Mouse (Mus musculus) erythroid progenitor cell, adult 5-6 weeks (primary cell): ENCODE data around the gene Psen2. TPM values are rescaled to one million over a fixed set of nuclear protein-coding genes. Genes with fewer than 3 reads are reported as not detected.

Experiments
- ATAC-seq: replicated peaks from 2 replicates; pipeline ENCODE4 v1.8.0; 2016; ENCODE audit warnings: moderate number of reproducible peaks, mild to moderate bottlenecking, moderate TSS enrichment, inconsistent platforms; ENCODE audit not compliant: poor library complexity, low FRiP score, severe bottlenecking
- total RNA-seq, 2 experiments: library from RNA; stranded (forward) in 1 of 2; stranded (reverse) in 1 of 2; fragments of 150-400 nt in 1 of 2; fragments of 186-747, 209-891 nt in 1 of 2; gene quantifications; 2 replicates each; pipeline versions ENCODE4 v1.2.3 to v1.2.4; 2015 to 2017; ENCODE audit warnings: low replicate concordance in 2 of 2

Psen2 gene
- 4.2 and 12.6 TPM in 2 replicates for total RNA-seq (2015; ENCODE audit: low replicate concordance)
- total RNA-seq (2017; ENCODE audit: low replicate concordance), result 5.9 and 7.3 TPM in 2 replicates

DNA sequence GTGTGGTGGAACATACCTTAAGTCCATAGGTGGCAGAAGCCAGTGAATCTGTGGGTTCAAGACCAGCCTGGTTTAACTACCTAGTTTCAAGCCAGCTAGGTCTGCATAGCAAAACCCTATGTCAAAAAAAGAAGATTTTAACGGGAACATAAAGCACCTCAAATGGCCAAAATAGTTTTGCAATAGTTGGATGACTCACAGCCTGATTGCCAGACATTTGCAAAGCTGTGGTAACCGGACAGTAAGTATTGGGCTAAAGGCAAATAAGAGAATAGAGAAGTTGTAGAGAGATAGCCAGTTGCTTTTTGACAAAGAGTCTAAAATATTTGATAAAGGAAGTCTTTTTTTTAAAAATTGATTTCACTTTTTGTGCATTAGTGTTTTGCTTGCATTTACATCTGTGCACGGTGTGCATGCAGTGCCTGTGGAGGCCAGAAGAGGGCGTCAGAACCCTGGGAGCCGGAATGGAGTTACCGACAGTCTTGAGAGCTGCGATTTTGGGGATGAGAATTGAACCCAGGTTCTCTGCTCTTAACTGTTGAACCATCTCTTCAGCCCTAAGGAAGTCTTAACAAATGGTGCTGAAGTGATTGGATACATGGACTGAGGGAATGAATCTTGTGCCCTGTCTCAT is at the start of gene Psen2:
TSS of gene Psen2 (minus strand) at position 75 of the 634 bp plus-strand sequence.
- ATAC-seq, result no peak

DNA sequence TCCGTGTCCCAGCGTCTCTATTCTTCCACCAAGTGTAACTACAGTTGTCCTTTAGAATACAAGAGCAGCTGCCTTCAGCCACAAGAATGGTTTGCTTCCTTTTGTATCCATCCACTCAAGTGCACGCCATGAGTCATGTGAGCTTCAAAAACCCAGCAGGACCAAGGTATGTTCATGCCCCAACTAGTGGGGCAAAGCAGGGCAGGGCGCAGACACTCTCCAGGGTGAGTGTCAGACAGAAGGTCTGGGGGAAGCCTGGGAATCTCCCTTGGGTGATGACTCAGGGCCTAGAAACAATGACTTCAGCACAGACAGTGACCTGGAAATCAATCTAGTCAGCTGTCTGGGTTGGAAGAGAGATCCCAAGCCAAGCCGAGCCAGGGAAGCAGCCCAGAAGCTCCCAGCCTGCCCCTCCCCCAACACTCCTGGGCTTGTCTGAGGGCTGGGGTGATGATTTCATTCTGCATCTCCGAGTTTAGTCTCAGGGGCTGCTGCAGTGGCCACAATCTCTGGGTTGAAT is 49.6 kb upstream of the Psen2 start:
- 0 out of 2 replicates have a peak, but pooled peaks have one; percentile 19 for ATAC-seq

DNA sequence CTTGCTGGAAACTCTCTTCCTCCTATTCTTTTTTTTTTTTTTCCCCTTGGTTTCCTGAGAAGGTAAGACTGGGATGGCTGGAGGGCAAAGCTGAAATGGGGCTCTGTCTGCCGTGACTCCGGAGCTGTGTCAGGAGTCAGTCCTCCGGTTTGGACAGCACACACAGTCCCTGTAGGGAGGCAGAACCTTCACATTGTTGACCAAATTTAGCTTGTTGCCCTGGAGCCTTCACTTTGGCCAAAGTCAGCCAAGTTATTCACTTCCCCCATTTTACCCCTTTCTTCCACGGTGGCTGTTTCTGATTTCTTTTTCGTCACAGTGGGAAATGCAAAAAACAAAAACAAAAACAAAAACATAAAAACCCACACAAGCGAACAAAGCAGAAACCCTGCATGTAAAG is 49.0 kb upstream of the Psen2 start:
- ATAC-seq, result no peak

DNA sequence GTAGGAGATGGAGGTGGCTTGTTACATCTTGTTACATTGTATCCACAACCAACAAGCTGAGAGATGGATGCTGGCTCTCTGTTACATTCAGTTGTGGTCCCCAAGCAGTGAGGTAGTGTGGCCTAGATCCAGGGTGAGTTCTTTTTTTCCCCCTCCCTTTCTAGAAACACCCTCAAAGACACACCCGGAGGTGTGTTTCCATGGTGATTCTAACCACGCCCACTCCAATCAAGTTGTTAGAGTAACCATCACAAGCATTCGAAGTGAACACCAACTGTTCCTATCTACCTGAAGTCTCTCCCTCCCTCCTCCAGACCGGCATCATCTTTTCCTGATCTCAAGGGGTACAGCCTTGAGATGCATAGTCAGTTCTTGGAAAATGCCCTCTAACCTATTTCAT is 45.7 kb upstream of the Psen2 start:
- no peak for ATAC-seq

DNA sequence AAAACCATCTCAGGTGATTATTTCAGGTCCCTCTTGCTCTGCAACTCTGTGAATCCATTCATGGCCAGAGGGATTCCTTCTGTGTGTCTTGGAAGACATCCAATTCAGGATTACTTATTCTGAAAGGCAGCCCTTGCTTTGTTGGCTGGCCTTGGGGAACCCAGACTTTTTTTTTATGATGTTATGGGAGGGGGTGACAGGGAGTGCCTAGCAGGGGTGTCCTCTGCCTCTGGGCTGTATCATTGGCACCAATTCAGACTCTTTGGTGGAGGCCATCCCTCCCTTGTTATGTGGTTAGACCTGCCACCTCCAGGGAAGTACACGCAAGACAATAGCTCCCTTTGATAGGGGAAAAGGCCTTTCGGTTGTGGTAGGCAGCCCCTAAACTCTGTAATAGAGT is 44.4 kb upstream of the Psen2 start:
- ATAC-seq, result no peak

DNA sequence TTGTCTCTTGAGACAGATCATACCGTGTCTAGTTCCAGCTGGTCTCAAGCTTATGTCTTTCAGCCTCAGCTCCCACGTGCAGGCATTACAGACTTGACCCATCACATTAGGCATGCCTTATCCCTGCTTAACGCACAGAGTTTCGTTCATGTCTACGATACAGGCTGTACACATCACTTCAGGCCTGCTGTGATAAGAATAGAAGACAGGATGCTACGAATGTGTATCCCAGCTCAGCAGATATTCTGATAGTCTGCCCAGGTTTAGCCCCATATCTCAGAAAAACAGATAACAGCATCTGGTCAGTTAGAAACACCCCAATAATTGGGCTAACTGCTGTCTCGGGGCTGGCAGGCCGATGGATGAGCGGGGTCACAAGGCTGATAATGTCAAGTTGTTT is 43.7 kb upstream of the Psen2 start:
- no peak for ATAC-seq

DNA sequence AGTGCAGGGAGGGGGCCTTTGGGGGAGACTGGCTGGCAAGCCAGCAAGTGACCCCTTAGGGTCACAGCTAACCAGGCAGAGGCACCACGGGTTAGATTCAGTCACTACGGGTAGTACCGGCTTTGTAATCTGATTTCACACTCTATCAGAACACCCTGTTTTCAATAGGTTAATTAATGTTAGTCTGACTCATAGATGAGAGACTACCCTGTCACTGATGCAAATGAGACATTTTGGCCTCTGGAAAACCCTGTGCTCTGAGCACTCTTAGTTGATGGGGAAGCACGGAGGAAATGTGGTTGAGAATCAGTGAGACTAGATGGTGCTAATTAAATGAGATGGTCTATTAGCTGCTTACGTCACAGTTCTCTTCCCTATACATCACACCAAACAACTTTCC is 40.4 kb upstream of the Psen2 start:
- ATAC-seq, result no peak

DNA sequence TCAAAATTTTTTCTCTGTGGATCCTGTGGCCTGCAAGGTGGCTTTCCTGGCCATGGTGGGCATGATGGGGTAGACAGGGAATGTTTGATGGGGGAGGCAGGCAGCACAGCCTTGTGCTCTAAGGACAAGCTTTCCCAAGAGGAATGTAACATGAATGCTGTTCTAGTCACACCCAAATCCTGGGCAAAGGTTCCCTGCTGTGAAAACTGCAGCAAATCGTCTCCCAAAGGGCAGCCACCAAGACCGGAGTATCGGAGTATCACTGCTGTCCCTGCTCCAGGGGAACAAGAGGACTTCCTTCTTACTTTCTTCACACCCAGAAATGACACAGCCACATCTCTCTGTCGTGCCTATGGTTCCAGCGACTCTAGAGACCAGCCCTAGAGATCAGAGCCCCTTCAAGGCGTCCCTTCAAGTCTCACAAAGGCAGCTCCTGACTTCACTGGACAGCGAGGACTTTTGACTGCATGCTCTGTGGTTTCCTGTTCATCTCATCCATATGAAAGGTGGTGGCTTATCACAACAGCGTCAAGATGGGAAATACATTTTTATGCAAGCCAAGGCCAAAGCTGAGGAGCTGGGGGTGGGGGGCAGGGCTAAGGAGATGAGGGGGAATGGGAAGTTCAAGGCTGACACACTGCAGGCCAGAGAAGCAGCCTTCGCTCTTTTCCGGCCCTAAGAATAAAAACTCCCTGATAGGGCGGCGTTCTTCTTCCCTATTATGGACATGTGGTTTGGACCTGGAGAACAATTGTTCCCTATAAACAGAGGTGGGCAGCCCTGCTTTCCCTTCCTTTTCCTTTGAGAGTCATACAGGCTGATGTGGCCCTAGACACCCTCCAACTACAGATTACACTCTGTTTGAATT is 39.2 kb upstream of the Psen2 start:
- ATAC-seq, result no peak

DNA sequence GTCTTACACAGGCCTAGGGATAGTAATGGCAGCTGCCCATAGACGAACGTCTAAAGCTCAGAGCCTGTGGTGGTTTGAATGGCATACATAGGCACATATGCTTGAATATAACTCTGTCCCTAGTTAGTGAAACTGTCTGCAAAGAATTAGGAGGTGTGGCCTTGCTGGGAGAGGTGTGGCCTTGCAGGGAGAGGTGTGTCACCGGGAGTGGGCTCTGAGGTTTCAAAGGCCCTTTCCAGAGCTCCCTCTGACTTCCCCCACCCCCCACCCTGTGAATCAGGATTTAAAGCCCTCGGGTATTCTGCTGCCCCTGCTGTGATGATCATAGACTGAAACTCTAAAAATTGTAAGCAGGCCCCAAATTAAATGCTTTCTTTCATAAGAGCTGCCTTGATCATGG is 37.8 kb upstream of the Psen2 start:
- no peak for ATAC-seq

DNA sequence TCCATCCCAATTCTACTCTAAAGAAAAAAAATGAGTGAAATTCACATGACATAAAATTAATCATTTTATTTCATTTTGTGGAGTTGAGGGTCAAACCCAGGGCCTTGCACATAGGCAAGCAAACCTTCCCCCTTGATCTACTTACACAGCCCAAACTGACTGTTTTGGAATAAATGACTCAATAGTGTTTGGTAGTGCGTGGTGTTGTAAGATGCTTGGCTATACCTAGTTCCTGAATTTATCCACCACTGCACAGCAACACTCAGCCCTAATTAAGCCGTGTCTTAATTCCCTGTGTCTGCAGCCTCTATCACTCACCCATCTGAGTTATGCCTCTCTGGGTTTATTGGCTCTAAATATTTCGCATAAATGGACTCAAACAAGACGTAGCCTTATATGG is 37.1 kb upstream of the Psen2 start:
- ATAC-seq, result no peak

DNA sequence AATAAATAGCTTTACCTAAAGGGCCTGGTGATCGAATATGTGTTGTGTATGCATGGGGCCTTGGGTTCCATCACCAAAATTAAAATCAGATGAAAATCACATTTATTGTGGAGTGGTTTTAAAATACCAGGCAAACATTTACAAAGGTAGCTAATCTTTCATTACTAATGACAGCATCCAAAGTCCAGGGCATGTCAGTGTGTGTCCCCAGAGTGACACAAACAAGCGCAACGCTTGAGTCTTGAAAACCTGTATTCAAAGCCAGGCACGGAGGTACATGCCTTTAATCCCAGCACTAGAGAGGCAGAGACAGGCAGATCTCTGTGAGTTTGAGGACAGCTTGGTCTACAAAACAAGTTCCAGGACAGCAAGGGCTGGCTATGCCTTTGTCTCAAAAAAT is 36.5 kb upstream of the Psen2 start:
- no peak for ATAC-seq

DNA sequence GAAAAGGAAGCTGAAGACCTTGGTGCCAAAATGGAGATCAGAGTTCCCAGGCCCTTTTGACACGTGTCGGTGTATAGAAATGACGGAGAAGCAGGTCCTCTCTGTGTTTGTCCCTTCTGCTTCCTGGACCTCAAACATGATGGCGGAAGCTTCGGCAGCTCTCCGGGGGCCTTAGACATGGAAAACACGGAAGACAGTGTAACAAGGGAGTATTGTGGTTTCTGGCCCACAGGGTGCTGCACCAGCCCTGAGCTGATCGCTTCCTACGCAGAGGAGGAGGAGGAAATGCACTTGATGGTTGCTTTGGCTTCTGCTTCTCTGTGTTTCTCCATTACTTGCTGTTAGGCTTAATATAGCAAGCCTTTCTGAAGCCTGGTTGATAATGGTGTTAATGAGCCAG is 32.9 kb upstream of the Psen2 start:
- no peak for ATAC-seq

DNA sequence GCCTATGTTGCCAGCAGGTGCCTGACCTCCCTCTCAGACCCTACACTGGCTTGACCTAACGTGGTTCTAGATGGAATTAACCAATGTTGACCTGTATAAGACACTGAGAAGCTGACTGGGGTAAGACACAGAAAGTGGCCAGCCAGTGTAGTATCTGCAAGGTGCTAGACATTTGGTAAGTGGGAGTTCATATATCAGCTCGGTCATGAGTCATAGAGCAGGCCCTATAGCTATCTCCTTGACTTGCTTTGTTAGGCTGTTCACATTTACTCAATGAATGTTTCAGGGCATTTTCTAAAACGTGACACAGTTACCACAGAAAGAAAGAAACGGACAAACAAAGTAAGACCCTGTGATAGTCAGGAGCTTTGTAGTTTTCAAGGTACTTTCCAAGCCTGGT is 27.1 kb upstream of the Psen2 start:
- ATAC-seq, result no peak

DNA sequence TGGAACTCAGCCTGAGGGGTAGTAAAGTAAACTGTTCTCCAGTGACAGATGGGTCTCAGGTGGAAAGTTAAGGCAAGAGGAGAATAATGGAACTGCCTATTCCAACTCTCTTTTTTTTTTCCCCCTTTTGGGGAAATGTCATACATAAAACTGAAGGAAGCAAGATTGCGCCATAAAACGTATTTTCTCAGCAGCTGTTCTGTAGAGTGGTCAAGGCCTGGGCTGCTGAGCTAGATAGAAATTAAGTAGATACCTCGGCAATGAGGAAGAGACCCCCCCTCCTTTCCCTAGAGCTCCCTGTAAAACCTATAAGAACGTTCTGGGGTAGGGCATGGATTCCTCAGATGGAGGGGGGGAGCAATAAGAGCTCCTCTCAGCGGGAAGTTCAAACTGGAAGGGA is 26.6 kb upstream of the Psen2 start:
- no peak for ATAC-seq

DNA sequence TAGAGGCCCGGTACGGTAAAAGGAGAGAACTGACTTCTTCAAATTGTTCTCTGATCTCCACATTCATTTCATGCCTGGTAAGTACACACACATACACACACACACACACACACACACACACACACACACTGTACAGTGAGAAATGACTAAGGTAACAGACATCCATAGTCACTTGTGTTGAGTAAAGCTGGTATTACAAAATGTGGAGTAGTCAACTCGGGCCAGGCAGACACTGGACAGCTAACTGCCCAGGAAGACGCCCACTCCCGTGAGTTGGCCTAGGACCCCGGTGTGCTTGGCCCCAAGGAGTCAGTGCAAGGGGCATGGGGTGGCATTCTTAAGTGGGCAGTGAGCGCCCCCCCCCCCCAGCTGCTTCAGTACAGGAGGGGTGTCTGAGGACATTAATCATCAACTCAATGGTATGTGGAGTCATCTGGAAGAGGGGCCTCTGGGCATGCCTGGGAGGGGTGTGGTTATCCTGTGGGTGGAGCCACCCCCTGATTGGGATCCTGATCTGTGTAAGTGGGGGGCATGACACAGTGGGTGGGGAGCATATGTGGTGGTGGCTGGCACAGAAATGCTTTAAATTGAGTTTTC is 25.7 kb upstream of the Psen2 start:
- no peak for ATAC-seq

DNA sequence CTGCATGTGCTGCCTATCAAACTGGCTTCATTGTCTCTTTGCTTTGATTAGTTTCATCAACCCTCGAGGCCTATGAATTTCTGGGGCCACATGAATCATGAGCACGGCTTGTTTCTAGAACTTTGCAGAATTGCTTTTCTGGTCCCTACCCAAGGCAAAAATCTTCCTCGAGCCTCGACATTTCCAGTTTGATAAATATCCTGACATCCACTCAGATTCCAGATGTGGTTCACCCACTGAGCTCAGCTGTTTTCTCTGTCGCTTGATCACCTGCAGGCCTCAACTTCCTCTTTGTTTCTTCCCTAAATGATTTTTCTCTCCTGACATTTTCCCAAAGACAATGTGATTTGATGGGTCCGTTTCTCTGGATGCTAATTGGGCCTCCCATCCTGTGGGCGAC is 25.0 kb upstream of the Psen2 start:
- ATAC-seq, result no peak

DNA sequence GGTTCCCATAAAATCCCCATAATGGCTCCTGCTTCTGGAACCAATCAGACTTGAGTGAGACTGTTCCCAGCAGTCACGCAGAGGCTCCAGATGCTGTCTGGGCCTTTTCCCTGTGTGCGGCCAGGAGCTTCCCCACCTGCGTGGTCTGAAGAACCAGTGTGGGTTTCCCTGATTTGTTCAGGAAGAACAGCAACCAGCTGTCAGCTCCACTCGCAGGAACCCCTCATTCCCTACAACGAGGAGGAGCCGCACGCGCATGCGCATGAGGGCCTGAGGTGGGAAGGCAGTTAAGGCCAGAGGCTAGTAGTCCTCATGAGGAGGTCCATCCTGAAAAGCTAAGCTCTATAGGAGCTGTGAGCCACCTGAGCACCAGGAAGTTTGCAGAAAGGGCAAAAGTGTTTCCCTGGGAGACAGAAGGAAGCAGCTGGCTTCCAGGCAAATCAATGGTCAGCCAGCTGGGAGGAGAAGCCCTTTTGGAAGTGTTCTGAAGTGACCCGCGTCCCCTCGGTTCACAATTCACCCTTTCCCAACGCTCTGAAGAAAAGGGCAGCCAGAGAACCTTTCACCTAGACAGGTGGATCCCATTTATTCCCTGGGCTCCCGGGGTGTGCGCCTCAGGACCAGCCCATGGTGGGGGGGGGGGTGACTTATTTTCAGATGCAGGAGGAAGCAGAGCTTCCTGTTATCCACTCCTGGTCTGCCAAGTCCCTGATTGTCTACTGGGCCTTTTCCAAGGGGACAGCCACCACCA is 23.0 kb upstream of the Psen2 start:
- no peak for ATAC-seq

DNA sequence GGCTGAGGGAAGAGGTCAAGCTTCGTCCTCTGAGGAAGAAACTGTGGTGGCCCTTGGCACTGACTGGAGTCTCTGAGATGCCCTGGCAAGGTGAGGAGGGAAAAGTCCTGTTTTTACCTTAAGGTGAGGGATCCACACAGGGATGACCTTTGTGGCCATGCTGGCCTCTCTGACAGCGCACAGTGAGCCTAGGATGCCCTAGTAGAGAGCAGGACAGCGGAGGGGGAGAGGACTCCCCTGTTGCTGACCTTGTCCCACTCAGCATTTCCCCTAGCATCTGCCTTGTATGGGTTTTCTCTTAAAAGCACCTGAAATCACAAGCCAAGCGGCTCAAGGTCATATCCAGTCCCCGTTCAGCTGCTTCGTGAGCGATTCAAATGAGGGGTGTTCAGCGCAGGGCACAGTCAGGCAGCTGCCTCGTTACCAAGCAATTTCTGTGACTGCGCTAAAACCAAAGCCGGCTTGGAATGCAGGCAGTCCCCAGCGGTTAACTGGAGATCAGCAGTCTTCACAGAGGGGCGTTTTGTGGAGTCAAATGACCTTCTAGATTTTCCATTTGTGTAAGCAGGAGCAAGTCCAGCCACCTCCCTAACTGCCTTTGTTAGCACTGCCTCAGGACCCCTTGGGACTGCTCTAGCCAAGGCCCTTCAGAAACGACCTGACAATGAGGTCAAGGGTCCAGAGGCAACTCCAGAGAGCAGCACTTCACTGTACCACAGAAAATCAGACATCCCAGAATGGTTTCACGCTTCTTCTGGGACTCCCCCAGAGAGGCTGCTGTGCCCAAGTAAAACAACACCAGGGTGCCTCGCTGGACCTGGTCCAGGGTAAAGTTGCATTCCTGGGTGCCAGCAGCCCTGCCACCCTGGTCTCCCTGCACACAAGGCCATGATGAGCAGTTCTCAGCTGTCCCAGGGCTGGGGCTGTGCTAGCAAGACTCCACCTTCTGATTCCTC is 20.9 kb upstream of the Psen2 start:
- ATAC-seq, result no peak

DNA sequence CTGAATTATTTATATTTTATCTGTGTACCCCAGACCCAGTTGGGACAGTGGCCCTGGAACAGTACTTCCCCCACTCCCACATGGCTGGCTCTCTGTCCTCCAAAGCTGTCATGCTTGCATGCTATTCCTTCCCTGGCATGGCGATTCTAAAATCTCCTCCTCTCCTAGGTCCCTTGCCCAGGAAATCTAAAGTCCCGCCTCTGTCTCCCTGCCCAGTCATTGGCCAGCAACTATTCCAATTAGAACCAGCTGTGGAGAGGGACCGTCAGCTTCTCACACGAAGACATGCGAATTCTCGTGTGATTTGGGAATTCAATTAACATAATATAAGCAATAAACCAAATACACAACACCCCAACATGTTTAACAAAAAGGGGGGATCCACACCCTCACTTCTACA is 19.3 kb upstream of the Psen2 start:
- ATAC-seq, result no peak
